Mouse (Mus musculus) spleen, adult 18-20 months (tissue): ENCODE measurements around the gene Ndufa3.

Experiments
- DNase-seq, 2 experiments: peaks; one replicate each; pipeline ENCODE4 v3.0.0; 2022; ENCODE audit warnings: mixed read lengths in 2 of 2

Gene Ndufa3

GRCm38 (mm10) chr7:3611006-3611405 lies 6.2 kb upstream of the Ndufa3 start:
- DNase-seq, result no peak

DNA sequence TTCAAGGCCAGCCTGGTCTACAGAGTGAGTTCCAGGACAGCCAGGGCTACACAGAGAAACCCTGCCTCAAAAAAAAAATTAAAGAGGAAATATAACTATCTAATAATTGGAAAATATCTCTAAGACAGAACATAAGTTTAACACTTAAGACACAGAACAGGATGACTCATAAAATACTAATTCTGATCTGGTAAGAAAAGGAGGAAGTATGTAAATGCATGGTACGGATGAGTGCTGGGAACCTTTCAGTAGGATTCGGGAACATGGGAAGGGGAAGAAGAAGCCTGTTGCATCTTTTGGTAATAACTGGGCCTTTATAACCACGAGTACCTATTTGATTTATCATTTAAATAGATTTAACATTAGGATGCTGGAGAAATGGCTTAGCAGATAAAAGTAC lies 3.2 kb upstream of the Ndufa3 start:
- no peak for DNase-seq

DNA sequence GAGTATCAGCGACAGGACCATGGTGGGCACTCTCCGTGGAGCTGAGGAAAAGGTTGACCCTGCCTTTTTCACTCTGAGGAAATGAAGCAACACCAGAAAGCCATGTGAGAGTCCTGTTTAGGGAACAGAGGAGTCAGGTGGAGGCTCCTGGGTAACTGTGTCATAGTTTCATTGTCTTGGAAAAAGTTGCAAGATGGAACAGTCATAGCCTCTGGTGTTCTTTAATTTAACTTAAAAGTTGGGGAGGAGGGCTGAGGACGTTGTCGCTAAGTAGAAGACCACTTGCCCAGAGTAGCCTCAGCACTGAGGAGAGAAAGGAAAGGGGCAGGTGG lies 1.1 kb upstream of the Ndufa3 start, which contains the start of gene Oscar:
TSS of gene Oscar (minus strand) at position 101 of the 332 bp plus-strand sequence.
- no peak for DNase-seq

DNA sequence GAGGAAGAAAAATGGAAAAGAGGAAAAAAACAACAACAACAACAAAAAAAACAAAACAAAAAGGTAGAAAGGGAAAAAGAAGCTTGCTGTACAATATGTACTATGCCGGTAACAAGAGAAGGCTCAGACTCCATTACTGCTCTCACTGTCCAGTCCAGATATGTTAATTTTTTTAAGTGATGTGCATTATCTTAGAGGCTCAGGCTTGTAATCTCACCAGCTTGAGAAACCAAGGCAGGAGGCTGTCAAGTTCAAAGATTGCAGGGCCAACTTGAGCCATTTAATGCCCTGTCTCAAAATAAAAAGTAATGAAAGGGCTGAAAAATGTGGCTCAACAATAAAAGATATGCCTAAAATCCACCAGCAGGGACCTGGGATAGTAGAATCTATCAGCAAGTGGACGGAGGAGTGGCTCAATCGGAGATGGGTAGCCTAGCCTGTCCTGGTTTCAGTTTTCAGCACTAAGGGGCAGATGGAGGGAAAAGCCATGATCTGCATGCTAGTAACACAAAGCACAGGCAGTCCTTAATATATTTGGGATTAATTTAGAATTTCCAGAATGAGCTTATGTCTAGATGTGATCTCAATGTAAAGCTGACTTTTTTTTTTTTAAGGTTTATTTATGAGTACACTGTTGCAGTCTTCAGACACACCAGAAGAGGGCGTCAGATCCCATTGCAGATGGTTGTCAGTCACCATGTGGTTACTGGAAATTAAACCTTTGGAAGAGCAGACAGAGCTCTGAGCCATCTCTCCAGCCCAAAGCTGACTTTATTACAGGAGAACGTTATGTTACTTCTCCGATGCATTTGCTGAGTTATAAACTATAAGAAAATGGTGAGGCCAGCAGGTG lies 558 bp upstream of the Ndufa3 start:
- peak in 1 of 2 experiments; percentile 28 for DNase-seq

- DNase-seq, result no peak
Observed at GRCm38 (mm10) chr7:3629030-3629429, 11.9 kb downstream of the Ndufa3 start.

GRCm38 (mm10) chr7:3629543-3630477 lies 12.6 kb downstream of the Ndufa3 start, which contains the start of the genes Tfpt and Prpf31:
Tfpt (minus strand) TSS chr7:3629929.
Prpf31 (plus strand) TSS chr7:3629985.
- DNase-seq, result peak; percentile 84 to 87

GRCm38 (mm10) chr7:3630478-3630815 lies 13.3 kb downstream of the Ndufa3 start:
- DNase-seq, result no peak

DNA sequence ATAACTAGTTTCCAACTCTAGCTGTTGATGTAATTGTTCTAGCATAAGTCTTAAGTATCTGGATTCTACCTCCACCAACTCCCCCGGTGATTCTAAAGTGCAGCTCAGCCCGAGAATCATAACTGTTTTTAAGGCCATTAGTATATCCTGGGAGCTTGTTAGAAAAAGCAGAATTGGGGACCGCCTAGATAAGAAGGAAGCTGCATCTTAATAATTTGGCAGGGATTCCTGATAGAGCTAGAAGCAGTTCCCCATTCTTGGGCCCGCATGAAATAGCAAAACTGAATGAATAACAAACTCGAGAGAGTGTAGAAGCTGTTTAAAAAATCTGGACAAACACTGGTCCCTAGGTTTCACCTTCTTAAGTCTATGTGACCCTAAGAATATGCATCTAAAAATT lies 26.2 kb downstream of the Ndufa3 start:
- DNase-seq, result no peak

DNA sequence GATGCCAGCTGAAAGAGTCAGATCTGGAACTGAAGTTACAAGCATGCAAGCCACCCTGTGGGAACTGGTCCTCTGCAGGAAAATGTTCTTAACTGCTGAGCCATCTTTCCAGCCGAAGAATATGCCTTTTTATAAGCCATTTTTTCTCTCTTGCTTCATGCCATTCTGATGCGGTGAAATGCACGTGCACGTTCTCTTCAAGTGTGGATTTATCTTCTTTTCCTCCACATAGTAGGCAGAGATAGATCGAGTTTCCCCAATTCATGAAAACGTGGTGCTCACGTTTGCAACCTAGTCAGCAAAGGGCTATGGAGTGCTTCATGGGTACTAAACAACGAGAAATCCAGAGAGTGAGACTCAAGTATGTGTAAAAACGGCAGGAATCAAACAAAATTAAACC lies 26.7 kb downstream of the Ndufa3 start:
- no peak for DNase-seq

DNA sequence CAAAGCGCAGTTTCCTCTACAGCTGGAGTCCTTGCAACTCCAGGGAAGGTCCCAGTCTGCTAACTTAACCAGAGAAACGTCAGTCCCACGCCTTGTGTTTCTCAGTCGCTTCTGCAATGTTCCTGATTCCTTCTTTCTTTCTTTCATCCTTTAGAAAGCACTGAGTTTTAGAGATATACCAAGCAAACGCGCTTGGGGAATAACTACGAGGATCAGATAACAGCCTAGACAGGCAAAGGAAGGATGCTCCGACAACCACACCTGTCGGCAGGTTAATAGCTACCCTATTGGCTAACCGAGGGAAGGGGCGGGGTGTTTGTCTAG lies 27.1 kb downstream of the Ndufa3 start:
- peak; percentile 86 to 90 for DNase-seq

DNA sequence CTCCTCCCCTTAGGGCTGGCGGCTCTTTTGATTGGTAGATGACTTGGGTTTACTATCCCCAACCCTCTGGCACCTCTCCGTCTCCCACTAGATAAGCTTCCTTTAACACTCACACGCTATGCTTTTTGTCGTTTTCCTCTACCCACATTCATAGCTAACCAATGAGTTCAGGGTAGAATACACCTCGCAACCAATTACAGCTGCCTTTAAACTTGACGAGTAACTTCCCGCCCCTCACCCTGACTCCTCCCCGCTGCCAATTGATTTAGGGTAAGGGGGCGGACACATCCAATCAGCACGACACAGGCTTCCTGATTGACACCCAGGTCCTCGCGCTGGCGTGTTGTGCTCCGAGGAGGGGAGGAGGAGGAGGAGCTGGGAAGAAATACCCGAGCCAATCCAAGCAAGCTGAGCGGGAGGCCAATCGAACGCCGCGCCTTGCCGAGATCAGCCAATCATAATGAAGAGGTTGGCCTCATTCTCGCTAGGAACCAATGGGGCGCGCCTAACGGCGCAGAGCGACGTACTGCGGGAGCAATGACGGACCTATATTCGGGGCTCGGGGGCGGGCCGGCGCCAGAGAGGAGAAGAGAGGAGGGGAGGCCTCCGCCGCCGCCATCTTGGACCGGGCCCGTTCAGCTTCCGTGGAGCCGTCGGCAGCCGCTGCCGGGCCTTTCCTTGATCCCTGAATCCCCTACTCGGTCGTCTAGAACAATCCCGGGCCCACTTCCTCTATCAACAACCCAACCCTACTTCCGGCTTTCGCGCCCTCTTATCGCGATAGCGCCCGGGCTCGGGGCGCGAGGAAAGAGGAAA lies 27.7 kb downstream of the Ndufa3 start, which contains the start of gene Cnot3:
TSS of gene Cnot3 (plus strand) at position 597 of the 816 bp plus-strand sequence.
- DNase-seq, result peak; percentile 91 to 97

- no peak for DNase-seq
Observed at GRCm38 (mm10) chr7:3645488-3646025, 28.4 kb downstream of the Ndufa3 start.

GRCm38 (mm10) chr7:3646188-3646587 lies 29.0 kb downstream of the Ndufa3 start:
- DNase-seq, result no peak

GRCm38 (mm10) chr7:3646641-3647040 lies 29.5 kb downstream of the Ndufa3 start:
- no peak for DNase-seq

DNA sequence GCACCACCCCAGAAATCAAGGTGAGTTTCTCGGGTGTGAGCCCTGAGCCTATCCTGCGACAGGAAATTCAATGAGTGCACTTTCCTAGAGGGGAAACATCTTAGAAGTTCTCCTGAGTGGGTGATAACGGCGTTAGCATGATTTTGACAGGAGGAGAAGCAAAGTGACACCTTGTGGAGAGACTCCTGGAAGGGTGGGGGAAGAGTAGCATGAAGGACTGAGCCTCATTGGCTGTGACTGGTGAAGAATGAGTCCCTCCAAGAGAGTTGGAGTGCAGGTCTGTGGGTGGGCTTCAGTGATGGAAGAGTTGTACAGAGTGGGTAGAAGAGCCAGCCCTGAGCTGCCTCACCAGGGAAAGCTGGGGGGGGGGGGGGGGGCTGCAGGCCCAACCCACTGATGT lies 39.8 kb downstream of the Ndufa3 start:
- DNase-seq, result no peak

DNA sequence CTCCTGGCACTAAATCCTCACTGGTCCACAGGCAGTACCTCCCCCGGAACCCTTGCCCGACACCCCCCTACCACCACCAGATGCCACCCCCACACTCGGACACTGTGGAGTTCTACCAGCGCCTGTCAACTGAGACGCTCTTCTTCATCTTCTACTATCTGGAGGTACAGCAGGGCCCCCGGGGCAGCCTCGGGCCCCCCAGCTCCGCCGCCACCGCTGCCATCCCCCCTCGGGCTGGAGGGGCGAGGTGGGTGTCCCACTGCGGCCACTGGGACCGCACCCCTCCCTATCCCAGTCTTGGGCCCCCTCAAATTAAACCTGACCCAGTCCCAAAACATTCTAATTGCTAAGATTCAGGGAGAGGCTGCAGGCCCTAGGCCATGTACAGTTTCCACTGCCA lies 41.4 kb downstream of the Ndufa3 start:
- DNase-seq, result no peak

DNA sequence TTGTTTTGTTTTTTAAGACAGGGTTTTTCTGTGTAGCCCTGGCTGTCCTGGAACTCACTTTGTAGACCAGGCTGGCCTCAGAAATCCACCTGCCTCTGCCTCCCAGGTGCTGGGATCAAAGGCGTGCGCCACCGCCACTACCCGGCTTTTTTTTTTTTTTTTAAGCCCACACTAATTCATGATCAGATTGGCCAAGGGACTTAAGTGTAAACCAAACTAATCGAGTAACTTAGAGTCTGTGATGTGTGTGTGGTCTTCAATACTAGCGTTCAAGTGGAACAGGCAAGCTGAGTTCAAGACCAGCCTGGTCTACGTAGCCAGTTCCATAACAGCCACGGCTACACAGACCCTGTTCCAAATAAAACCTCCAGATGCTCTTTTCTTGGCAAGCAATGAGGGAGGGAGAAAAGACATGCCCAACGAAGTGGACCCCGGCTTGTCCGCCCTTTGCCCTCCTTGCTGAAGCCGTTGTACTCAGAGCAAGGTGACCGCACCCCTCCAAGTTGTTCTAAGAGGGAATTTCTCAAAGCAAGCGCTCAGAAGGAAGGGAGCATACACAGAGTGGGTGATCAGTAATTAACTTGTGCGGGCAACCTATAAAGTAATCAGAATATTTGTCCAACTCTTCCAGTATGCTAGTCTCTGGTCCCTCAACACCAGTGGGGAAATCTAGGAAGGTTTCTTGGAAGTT lies 47.5 kb downstream of the Ndufa3 start:
- DNase-seq, result no peak

DNA sequence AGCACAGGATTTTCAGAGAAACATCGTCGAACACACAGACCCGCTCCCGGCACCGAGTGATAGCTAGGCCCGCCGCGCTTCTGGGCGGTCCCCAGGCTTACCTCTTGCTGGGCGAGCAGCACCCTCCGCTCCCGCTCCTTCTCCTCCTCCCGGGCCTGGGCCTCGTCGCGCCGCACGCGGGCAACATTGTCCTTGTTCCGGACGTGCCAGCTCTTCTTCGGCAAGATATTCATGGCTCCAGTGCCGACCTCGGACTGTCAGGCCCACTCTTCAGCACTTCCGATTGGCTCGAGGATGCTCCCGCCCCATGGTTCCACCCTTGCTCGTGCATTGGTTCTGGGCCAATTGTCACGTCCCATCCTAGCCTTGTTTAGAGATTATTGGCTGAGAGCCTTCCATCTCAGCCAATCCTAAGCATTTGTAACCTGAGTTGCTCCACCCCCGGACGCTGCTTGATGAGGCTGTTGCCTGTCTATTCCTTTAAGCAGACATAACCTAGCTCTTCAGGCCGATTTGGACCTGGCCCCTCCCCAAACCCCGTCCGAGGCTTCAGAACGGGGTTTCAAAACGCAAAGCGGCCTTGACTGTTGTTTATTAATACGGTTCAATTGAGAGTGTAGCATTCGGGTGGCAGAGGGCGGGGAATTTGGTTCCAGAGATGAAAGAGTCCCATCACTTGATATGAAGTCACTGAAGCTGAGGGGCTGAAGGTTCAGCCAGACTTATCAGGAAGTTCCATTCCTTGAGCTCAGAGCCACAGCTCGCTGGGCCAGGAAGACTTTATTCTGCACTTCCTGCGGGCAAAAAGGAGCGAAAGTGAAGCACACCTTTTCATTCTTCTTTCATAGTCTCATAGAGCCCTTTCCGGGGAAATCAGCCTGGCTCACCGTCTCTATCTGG lies 48.3 kb downstream of the Ndufa3 start, which contains the start of gene Leng1:
TSS of gene Leng1 (minus strand) at position 626 of the 900 bp plus-strand sequence.
- peak; percentile 84 to 86 for DNase-seq

DNA sequence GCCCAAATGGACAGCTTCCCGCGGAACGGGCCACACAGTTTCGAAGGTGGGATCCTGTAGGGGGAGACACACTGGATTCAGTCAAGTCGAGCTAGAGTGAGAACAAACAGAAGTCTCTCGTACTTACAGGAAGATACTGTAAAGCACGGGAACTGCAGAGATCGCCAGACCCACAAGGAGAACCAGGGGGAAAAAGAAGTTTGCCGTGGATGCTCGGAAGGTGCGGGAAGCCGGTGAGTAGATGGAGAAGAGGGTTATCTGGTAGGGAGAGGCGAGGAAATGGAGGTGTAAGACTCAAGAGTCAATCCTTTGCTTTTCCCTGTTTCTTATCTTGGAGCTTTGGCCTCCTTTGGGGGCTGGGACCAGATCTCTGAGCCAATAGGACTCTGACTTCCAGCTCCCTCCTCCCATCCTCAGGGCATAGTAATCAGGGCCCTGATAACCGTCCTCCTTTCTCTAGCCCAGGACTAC lies 49.8 kb downstream of the Ndufa3 start:
- no peak for DNase-seq
